Mouse (Mus musculus): ENCODE data around the gene Tex12. TPM values are rescaled to one million over a fixed set of nuclear protein-coding genes. Genes with fewer than 3 reads are reported as not detected.
A peak's percentile ranks its signal among the peaks of the same experiment; 100 is the strongest.

The Tex12 gene
- total RNA-seq, 2 experiments from 2014 or later, result not detected

DNA sequence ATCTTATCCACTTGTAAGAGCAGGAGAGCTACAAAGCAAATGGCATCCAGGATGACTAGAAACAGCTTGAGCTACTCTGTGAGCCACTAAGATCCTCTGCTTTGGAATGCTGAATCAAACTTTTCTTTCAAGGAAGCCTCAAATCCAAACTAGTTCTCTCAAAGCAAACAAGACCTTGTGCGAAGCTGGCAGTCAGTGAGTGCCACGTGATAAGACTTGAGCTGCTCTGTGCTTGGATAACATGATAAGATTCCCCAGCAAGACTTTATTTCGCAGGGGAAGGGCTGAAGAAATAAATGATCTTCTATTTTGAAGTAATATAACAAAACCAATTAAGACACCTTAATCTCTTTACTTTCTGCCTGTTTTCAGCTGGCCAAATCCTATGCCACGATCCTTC is 4.8 kb upstream of the Tex12 start:
- DNase-seq (ENCODE audit: extremely low spot score in 1 of 2, low spot score in 2 of 2), result no peak
- intact Hi-C loops (cut with DNase I), result no loop called here

DNA sequence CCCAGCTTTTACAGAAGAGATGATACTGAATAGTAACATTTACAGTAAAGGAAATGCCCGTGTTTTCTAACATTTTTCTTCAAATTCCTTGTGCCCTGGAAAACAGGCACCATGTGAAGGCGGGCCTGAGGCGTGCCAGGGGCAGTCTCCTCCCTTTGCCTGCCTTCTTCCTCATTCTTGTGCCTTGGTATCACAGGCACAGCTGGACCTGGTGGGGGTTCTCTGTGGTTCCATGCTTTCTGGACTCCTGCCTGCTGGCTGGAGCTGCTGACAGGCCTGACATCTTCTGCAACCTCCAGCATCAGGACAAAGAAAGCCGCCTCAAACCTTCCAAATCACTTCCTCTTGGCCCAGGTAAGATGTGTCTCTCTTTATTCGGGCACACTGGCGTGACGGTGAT is 4.0 kb upstream of the Tex12 start:
- intact Hi-C loops (cut with DNase I), result no loop called here
- peak in 1 of 2 experiments; percentile 74 for DNase-seq (ENCODE audit: extremely low spot score in 1 of 2, low spot score in 2 of 2)

DNA sequence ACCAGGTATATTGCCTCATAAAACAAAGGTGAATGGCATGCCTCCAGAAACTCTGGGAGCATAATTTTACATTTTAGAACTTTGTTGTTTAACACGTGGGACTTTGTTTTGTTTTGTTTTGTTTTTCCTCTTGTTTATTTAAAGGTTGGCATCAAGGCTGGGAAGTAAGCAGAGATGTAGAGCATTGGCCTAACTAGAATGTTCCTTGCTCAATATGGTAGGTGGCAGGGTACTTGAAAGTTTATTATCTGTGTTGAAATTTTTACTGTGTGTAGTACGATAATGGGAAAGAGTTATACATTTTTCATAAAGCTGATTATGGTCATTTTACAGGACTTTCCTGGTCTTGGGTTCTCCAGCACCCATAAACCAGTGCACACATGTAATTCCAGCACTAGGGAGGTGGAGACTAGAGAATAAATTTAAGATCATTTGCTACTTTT is 814 bp upstream of the Tex12 start:
- intact Hi-C loops (cut with DNase I), result no loop called here
- DNase-seq (ENCODE audit: extremely low spot score in 1 of 2, low spot score in 2 of 2), result no peak

DNA sequence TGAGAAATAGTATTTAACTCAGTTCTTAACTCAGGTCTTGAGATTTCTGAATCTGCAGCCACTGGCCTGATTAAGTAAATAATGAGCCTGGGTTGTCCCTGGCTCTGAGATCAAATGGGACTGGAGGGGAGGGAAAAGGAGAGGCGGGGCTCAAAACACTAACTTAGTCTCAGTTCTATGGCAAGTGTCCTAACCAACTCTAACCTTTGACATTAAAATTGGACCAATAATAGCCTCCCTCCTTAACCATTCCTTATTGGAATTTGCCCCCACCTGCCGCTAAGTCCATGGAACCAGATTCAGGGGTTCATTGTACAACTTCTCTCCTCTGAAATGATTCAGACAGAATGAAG is 6.1 kb downstream of the Tex12 start, which contains the start of gene Bco2:
TSS of gene Bco2 (minus strand) at position 88 of the 353 bp plus-strand sequence.
- intact Hi-C loops (cut with DNase I), result no loop called here
- DNase-seq (ENCODE audit: extremely low spot score in 1 of 2, low spot score in 2 of 2), result no peak

DNA sequence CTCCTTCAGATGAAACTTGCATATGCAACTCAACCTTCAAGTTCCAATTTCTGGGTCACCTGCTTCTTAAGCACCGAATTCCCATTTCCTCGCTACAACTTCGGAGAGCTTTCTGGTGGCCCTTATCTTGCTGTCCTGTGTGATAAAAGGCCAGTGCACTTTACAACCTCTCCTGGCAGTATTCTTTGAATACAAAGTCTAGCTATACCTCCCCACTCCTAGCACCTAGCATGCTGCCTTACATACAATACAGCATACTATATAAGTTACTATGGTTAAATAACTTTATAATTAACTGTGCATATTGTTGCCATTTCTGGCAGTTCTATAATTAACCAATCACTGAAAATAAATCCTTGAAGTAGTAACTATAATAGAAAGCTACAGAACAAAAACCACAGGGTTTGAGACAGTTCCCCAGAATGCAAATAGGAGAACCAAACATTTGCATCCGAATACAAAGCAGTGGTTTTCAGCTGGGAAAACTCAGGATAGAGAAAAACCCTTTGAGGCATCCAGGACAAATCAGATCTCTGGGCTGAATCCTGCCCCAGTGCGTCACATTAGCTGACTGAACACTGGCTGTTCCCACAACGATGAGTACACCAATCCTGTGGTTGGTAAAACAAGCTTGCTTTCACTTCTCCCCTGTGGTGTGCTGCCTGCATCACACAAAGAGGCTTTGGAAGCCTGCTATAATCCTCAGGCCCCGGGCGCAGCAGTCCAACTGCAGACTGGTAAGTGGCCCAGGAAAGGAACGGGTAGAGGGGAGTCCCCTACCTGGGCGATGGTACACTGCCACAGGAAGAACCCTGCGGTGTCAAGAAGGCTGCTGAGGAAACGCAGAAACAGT is 6.7 kb downstream of the Tex12 start, which contains the start of gene Il18:
TSS of gene Il18 (plus strand) at position 587 of the 853 bp plus-strand sequence.
- DNase-seq (ENCODE audit: extremely low spot score in 1 of 2, low spot score in 2 of 2), result peak; percentile 65 to 84
- intact Hi-C loops (cut with DNase I), result no loop called here

DNA sequence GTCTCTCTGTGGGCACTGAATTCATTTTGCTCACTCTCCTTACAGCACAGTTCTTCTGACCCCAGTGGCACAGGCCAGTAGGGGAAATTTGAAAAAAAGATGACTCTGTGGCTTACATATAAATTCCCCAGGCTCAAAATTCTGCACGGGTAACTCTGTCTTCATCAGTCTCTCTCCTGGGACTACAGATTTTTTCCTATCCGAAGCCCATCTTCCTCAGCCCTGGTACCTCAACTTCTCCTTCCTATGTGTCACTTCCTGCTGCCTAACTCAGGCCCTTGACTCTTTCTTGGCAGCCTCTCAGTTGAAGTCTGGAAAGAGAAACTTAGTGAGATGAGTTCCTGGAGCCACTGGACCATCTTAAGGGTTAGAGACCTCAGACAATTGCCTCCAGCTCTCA is 7.6 kb downstream of the Tex12 start:
- no peak for DNase-seq (ENCODE audit: extremely low spot score in 1 of 2, low spot score in 2 of 2)
- intact Hi-C loops (cut with DNase I), result no loop called here

DNA sequence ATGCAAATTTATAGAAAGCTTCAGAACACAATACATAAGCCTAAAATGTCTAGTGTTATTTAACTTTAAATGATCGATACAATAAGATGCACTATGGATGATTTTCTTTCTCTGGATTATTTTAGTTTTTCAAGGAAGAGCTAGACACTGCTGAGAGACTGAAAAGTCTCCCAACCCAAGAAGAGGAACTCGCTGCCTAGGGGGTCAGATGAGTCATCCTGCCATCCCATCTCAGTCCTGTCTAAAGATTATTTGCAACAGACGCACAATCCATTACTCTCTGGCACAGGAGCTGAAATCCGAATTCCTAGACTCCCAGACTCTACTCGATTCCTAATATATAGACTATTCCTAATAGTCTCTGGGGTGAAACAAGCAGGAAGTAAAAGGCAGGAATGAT is 8.9 kb downstream of the Tex12 start:
- DNase-seq (ENCODE audit: extremely low spot score in 1 of 2, low spot score in 2 of 2), result no peak
- intact Hi-C loops (cut with DNase I), result no loop called here

DNA sequence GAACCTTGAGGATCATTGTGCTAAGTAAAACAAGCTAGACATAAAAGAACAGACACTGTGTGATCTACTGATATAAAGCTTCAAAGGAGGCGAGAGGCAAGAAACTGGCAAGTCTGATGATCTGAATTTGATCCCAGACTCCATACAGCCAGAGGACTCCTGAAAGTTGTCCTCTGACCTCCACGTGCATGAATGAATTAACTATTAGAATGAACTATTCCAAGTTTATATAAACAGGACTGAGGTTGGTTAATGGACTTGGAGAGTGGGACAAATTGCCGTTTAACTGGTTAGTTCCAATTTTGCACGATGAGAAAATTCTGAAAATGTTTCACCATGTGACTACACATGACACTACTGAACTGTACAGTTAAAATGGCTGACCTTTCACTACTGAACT is 12.2 kb downstream of the Tex12 start:
- intact Hi-C loops (cut with DNase I), result no loop called here
- DNase-seq (ENCODE audit: extremely low spot score in 1 of 2, low spot score in 2 of 2), result no peak

DNA sequence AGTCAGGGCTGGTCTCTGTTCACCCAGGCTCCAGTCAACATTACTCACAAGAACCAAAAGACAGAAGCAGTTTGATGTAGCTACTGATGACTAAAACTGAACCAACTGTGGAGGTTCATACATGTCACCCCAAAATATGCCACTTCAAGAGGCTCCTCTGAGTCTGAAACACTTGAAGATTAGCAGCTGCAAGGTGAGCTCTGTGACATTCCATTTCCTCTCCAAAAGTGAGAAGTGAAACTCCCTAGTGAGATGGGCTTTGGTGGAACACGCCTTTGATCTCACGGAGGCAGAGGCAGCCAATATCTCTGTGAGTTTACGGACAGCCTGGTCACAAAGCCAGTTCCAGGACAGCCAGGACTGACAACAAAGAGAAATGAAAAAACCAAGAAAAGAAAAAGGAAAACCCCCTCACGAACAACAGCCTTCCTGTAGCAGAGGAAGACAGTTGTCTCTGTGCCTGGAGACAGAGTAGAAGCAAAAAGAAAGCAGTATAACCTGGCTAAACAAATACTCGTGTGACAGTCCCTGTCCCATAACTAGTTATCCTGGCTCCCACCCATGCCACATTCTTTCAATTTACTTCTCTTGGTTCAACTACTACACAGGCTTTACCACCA is 13.2 kb downstream of the Tex12 start:
- DNase-seq (ENCODE audit: extremely low spot score in 1 of 2, low spot score in 2 of 2), result no peak
- intact Hi-C loops (cut with DNase I), result no loop called here

DNA sequence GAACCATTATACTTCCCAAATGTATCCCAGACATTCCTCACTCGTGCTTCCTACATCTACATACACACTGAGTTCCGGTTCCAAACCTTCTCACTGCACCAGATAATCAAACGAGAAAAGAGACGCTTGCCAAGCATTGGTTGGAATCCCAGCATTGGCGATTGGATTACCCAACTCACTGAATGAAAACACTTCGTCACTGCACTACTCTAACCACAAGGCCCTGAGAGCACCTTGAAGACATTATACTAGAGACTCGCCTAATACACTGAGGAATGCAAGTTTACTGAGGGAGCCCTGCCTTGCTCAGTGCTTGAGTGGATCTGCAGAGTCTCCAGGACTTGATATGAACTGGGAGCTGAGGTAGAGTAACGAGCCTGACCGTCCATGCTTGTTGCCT is 18.7 kb downstream of the Tex12 start:
- intact Hi-C loops (cut with DNase I), result no loop called here

DNA sequence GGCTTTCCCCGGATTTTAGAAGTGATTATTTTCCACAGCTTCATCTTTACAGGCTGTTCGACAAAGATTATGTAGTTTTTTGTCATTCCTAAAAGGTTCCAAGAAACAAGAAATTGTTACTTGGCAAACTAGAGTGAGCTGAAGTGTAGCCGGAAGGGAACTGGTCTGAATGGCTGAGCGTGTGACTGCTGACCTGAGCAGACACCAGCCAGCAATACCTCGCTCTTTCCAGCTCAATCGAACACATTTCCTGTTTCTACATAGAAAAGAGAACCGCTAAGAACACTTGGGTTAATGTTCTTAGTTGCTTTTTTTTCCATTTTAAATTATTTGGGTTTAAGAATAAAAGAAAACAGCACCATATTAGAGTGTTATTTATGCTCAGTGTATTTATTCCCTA is 21.0 kb downstream of the Tex12 start:
- no peak for DNase-seq (ENCODE audit: extremely low spot score in 1 of 2, low spot score in 2 of 2)
- intact Hi-C loops (cut with DNase I), result no loop called here

More for the DNA sequence above, 18.7 kb downstream of the Tex12 start:
- DNase-seq (ENCODE audit: extremely low spot score in 1 of 2, low spot score in 2 of 2), result no peak

DNA sequence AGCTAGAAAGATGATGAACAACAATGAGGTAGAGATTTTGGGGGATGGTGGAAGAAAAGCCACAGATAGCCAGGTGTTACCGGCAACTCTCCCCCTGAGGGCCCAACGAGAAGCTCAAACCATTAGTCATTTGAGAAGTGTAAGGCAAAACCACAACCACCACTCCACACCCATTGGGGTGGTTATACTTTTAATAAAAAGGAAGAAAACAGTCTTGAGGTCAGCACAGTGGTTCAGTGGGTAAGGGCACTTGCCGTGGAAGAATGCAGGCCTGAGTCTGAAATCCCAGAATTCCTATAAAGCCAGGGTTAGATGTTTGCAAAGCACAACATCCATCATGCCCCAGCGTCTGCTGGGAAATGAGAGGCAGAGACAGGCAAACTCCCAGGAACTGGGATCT is 23.8 kb downstream of the Tex12 start:
- intact Hi-C loops (cut with DNase I), result loop anchor here (10.0 kb wide), 2 partner anchors 202 to 1452 kb away; partner anchors contain the start of gene Tmprss5
- no peak for DNase-seq (ENCODE audit: extremely low spot score in 1 of 2, low spot score in 2 of 2)

DNA sequence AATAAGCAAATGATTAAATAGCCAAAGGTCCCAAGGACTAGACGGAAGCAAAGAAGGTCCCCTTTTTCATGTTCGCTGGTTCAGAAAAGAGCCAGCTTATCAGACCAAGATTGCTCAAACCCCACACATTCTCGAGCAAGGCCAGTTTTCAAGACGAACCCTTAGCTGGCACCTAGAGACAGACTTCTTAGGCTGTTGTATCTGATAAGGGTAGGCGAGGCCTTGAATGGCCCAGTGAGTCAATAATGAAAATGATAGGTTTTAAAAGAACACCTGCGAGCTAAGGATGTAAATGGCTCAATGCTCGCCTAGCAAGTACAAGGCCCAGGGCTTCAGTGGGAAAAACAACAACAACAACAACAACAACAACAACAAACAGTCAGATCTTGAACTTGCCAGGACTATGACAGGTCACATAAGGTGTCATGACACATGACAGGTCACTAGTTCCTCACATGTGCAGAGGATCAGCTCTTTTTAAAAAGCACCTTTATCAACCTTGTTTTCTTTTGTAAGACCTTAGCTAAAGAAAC is 24.5 kb downstream of the Tex12 start:
- intact Hi-C loops (cut with DNase I), result loop anchor here (10.0 kb wide), 2 partner anchors 202 to 1452 kb away; partner anchors contain the start of gene Tmprss5
- no peak for DNase-seq (ENCODE audit: extremely low spot score in 1 of 2, low spot score in 2 of 2)

DNA sequence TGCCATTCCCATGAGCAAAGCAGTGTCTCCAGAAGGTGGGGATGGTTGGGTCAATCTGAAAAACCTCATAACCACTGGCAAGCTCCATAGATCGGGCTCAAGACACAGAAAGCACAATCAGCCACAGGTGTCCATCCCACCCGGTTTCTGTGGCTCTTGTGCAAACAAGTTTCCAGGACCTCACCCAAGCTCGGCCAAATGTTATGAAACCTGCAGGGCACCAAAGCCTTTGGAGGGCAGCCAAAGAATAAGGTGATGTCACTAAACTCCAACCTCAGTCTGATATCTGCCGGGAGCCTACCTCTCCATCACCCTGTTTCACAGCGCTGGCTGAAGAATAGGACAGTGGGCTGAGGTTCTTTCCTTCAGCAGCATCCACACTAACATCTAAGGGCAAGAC is 25.2 kb downstream of the Tex12 start:
- intact Hi-C loops (cut with DNase I), result loop anchor here (10.0 kb wide), 2 partner anchors 201 to 1451 kb away; partner anchors contain the start of gene Tmprss5
- DNase-seq (ENCODE audit: extremely low spot score in 1 of 2, low spot score in 2 of 2), result no peak

DNA sequence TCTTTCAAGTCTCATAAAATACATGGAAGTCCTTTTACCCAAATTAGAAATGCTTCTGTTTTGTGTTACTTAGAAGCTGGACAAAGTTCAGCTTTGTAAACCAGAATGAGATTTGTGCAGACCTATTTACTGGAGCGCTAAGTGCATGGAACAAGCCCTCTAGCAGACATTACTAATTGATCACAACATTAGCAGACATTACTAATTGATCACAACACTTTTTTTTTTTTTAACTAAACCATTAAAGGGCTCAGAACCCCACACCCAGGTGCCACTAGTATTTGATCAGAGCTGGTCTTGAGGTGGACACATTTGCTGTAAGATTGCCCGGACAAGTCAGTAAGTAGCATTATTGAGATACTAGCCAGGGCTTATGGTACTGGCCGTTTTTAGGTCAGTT is 27.3 kb downstream of the Tex12 start:
- intact Hi-C loops (cut with DNase I), result loop anchor here (5.0 to 10.0 kb wide), 3 partner anchors 199 to 1449 kb away; partner anchors contain the start of gene Tmprss5
- DNase-seq (ENCODE audit: extremely low spot score in 1 of 2, low spot score in 2 of 2), result no peak

DNA sequence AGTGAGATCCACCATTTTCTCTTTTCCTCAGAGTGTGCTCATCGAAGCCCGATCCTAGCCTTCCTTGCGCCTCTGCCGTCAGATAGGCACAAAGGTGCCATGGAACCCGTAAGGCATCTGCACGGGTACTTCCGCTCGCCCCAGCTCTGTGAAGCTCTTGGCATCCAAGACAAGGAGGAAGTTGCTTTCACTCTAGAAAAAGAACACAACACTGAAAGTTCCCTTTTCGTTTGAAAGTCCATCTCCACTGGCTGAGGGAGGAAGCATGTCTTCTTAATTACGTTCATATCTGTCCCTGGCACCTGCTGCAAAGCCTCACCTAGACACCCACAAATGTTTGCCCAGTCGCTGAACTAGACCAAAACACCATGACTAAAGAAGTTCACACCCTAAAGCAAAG is 27.8 kb downstream of the Tex12 start:
- intact Hi-C loops (cut with DNase I), result loop anchor here (5.0 to 10.0 kb wide), 3 partner anchors 199 to 1449 kb away; partner anchors contain the start of gene Tmprss5
- peak in 1 of 2 experiments; percentile 34 for DNase-seq (ENCODE audit: extremely low spot score in 1 of 2, low spot score in 2 of 2)

DNA sequence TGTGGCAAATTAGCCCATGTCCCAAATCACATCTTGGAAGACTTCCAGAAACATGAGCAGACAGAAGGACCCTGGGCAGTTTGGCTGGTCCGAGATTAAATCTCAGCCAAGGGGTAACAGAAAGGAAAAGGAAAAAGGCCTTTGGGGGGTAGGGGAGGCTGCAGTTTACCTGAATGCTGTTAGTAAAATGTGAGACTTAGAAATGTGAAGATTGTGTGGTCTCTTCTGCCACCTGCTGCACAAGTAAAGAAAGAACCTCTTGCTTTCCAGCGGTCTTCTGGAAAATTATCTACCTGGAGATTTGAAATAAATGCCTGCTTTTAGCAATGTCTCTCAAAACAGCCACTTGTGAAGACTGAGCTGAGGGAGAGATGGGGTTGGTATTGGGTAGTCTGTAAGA is 30.2 kb downstream of the Tex12 start:
- peak in 1 of 2 experiments; percentile 23 for DNase-seq (ENCODE audit: extremely low spot score in 1 of 2, low spot score in 2 of 2)

DNA sequence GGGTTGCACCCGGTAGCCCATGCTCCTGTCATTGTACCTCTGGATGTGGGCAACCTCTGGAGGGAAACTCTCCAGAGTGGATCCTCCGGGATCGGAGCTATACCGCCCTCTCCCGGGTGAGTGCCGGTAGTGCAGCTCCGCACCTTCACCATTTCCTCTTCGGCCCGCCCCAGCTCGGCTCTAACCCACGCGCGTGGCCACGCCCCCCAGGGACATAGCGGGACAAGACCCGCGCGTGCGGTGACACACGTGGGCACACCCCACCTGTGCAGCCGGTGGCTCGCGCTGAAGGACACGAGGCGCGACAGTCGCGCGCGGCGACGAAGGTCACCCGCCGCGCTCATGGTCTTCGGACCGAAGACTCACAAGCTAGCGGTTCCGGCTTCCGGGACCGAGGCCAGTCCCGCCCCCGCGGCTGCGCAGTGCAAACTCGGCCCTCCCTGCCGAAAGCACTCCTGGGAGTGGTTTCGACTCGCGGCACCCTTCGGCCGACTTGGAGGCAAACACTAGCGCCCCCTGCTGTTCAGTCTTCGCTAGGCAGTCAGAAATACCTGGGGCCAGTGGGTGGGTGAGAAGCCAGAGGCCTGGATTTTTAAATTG is 32.7 kb downstream of the Tex12 start, which contains the start of gene Pts:
TSS of gene Pts (minus strand) at position 432 of the 600 bp plus-strand sequence.
- intact Hi-C loops (cut with DNase I), result loop anchor here (1.0 kb wide), 1 partner anchor 84 kb away; no protein-coding TSS in a partner anchor
- DNase-seq (ENCODE audit: extremely low spot score in 1 of 2, low spot score in 2 of 2), result peak; percentile 95 to 99

More for the DNA sequence above, 30.2 kb downstream of the Tex12 start:
- intact Hi-C loops (cut with DNase I), result loop anchor here (2.0 to 10.0 kb wide), 4 partner anchors 78 to 1446 kb away; partner anchors contain the start of gene Tmprss5

DNA sequence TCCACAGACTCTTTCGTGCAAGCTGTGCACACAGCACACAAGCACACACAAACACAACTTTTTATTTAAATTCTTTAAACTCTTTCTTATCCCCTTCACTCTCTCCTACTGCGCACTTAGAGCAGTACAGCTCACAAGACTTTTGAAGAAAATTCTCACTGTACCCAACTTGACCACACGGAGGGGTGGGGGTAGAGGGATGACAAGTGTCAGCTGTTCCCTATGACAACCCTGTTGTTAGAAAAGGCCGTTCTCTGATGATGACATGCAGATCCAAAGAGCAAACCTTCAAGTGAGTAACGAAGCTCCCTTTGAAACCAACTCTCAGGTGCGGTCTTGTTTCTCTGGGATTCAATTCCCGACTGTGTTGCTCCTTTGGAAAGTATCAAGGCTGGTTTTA is 33.3 kb downstream of the Tex12 start:
- no peak for DNase-seq (ENCODE audit: extremely low spot score in 1 of 2, low spot score in 2 of 2)
- intact Hi-C loops (cut with DNase I), result loop anchor here (1.0 kb wide), 1 partner anchor 84 kb away; no protein-coding TSS in a partner anchor
